Mouse (Mus musculus) embryonic facial prominence, embryonic 12.5 days (tissue): ENCODE measurements around the gene Lrp1. TPM values are rescaled to one million over a fixed set of nuclear protein-coding genes. Genes with fewer than 3 reads are reported as not detected.

Source experiments
- ATAC-seq: fragments of 200-750 bp; cut with Nextera tagmentation; 2 replicates; pipeline ENCODE4 v1.8.0; 2017; ENCODE audit not compliant: insufficient number of reproducible peaks, insufficient read depth, low FRiP score, low TSS enrichment
- H3K27ac ChIP-seq: fragments of 300-500 bp; sonication (generic); 2 replicates; pipeline ENCODE4 v1.5.1; 2016; ENCODE audit warnings: mild to moderate bottlenecking
- H3K27me3 ChIP-seq: fragments of 300-500 bp; sonication (generic); 2 replicates; pipeline ENCODE4 v1.6.1; 2016; ENCODE audit warnings: mild to moderate bottlenecking, moderate library complexity
- H3K36me3 ChIP-seq: fragments of 300-500 bp; sonication (generic); 2 replicates; pipeline ENCODE4 v1.6.1; 2016; ENCODE audit warnings: mild to moderate bottlenecking
- H3K4me1 ChIP-seq: fragments of 300-500 bp; sonication (generic); 2 replicates; pipeline ENCODE4 v1.6.1; 2016
- H3K4me2 ChIP-seq: fragments of 300-500 bp; sonication (generic); replicated peaks from 2 replicates; pipeline ENCODE4 v1.6.1; 2016; ENCODE audit warnings: mild to moderate bottlenecking, moderate library complexity
- H3K4me3 ChIP-seq: fragments of 300-500 bp; sonication (generic); 2 replicates; pipeline ENCODE4 v1.5.1; 2016; ENCODE audit warnings: mild to moderate bottlenecking
- H3K9ac ChIP-seq: fragments of 300-500 bp; sonication (generic); 2 replicates; pipeline ENCODE4 v1.6.1; 2016; ENCODE audit warnings: mild to moderate bottlenecking, moderate library complexity
- H3K9me3 ChIP-seq: fragments of 300-500 bp; sonication (generic); 2 replicates; pipeline ENCODE4 v1.6.1; 2016; ENCODE audit warnings: mild to moderate bottlenecking, moderate library complexity
- WGBS: fragments of 180-500 bp; shearing (Covaris S2); methylation state at CpG from one replicate; pipeline ENCODE4 v1.1.7; 2016; 5-methylcytosine and 5-hydroxymethylcytosine counted together
- polyA plus RNA-seq: library from polyadenylated mRNA; unstranded; fragments of >200 nt; fragmentation: Nextera tagmentation; extraction: Ambion mirVana; gene quantifications from 2 replicates; pipeline ENCODE4 v1.2.1, GENCODE M21; 2016

Lrp1 gene
- polyA plus RNA-seq, 1 experiment from 2014 or later = 115 TPM

- Histone ChIP-seq H3K4me3 (no peak overlapping the region), H3K4me2 (no peak overlapping the region), H3K27ac (no peak overlapping the region), H3K9me3 (no peaks in the 10 kb centered on the region), H3K27me3 (no peaks in the 10 kb centered on the region), H3K9ac (no peak overlapping the region), H3K4me1 (peaks cover 8% of the 10 kb centered on the region; the same call in 1 of the 2 replicates), H3K36me3 (peaks cover 80% of the 10 kb centered on the region)
- WGBS = 92% methylated on average over 28 of the region's 28 CpGs
- no peak for ATAC-seq
Measured at GRCm38 (mm10) chr10:127566553-127567326, 54.2 kb downstream of the Lrp1 start.

GRCm38 (mm10) chr10:127564301-127564700 is 56.6 kb downstream of the Lrp1 start:
- Histone ChIP-seq H3K27ac (0 out of 2 replicates have a peak overlapping the region, but pooled peaks have one; percentile 4), H3K27me3 (no peaks in the 10 kb centered on the region), H3K9ac (no peak overlapping the region), H3K9me3 (no peaks in the 10 kb centered on the region), H3K4me3 (no peak overlapping the region), H3K36me3 (peaks cover 88% of the 10 kb centered on the region), H3K4me2 (no peak overlapping the region), H3K4me1 (peaks cover 8% of the 10 kb centered on the region; the same call in 1 of the 2 replicates)
- 51% methylated on average over 13 of the region's 13 CpGs for WGBS
- ATAC-seq = no peak

GRCm38 (mm10) chr10:127563840-127564239 is 57.1 kb downstream of the Lrp1 start:
- 57% methylated on average over 8 of the region's 8 CpGs for WGBS
- no peak for ATAC-seq
- Histone ChIP-seq H3K27ac (peak overlapping the region; percentile 4; the same call in 1 of the 2 replicates), H3K4me3 (no peak overlapping the region), H3K36me3 (peaks cover 88% of the 10 kb centered on the region), H3K4me1 (peaks cover 8% of the 10 kb centered on the region; the same call in 1 of the 2 replicates), H3K9me3 (no peaks in the 10 kb centered on the region), H3K27me3 (no peaks in the 10 kb centered on the region), H3K4me2 (no peak overlapping the region), H3K9ac (no peak overlapping the region)

- H3K9ac ChIP-seq = no peak overlapping the region
- H3K9me3 ChIP-seq = no peaks in the 10 kb centered on the region
- no peak overlapping the region for H3K27ac ChIP-seq
- no peak overlapping the region for H3K4me3 ChIP-seq
- H3K4me1 ChIP-seq = peaks cover 8% of the 10 kb centered on the region; the same call in 1 of the 2 replicates
- ATAC-seq = no peak
- peaks cover 92% of the 10 kb centered on the region for H3K36me3 ChIP-seq
- H3K27me3 ChIP-seq = no peaks in the 10 kb centered on the region
- H3K4me2 ChIP-seq = no peak overlapping the region
Measured at GRCm38 (mm10) chr10:127561145-127561544, 59.8 kb downstream of the Lrp1 start.

GRCm38 (mm10) chr10:127557397-127557796 is 63.6 kb downstream of the Lrp1 start:
- no peaks in the 10 kb centered on the region for H3K9me3 ChIP-seq
- no peak for ATAC-seq
- 91% methylated on average over 13 of the region's 13 CpGs for WGBS
- H3K4me2 ChIP-seq = no peak overlapping the region
- peaks cover 100% of the 10 kb centered on the region for H3K36me3 ChIP-seq
- H3K27ac ChIP-seq = no peak overlapping the region
- no peak overlapping the region for H3K4me3 ChIP-seq
- no peaks in the 10 kb centered on the region for H3K4me1 ChIP-seq
- no peak overlapping the region for H3K9ac ChIP-seq
- H3K27me3 ChIP-seq = no peaks in the 10 kb centered on the region

- WGBS = 75% methylated on average over 18 of the region's 18 CpGs
- H3K9me3 ChIP-seq = no peaks in the 10 kb centered on the region
- H3K27me3 ChIP-seq = no peaks in the 10 kb centered on the region
- H3K9ac ChIP-seq = no peak overlapping the region
- ATAC-seq = no peak
- no peak overlapping the region for H3K27ac ChIP-seq
- H3K4me2 ChIP-seq = no peak overlapping the region
- no peaks in the 10 kb centered on the region for H3K4me1 ChIP-seq
- peaks cover 100% of the 10 kb centered on the region for H3K36me3 ChIP-seq
- H3K4me3 ChIP-seq = no peak overlapping the region
Measured at GRCm38 (mm10) chr10:127555703-127556102, 65.2 kb downstream of the Lrp1 start.

GRCm38 (mm10) chr10:127549892-127550291 is 71.1 kb downstream of the Lrp1 start:
- no peak for ATAC-seq
- no peaks in the 10 kb centered on the region for H3K4me1 ChIP-seq
- H3K4me3 ChIP-seq = no peak overlapping the region
- no peak overlapping the region for H3K27ac ChIP-seq
- no peak overlapping the region for H3K9ac ChIP-seq
- no peaks in the 10 kb centered on the region for H3K9me3 ChIP-seq
- 90% methylated on average over 17 of the region's 17 CpGs for WGBS
- H3K4me2 ChIP-seq = no peak overlapping the region
- H3K36me3 ChIP-seq = peaks cover 100% of the 10 kb centered on the region
- H3K27me3 ChIP-seq = no peaks in the 10 kb centered on the region

GRCm38 (mm10) chr10:127548236-127548635 is 72.7 kb downstream of the Lrp1 start:
- H3K27me3 ChIP-seq = no peaks in the 10 kb centered on the region
- no peak overlapping the region for H3K9ac ChIP-seq
- H3K27ac ChIP-seq = no peak overlapping the region
- H3K4me2 ChIP-seq = no peak overlapping the region
- no peaks in the 10 kb centered on the region for H3K4me1 ChIP-seq
- no peak for ATAC-seq
- H3K4me3 ChIP-seq = no peak overlapping the region
- 94% methylated on average over 15 of the region's 15 CpGs for WGBS
- H3K9me3 ChIP-seq = no peaks in the 10 kb centered on the region
- H3K36me3 ChIP-seq = peaks cover 98% of the 10 kb centered on the region

- Histone ChIP-seq H3K27me3 (no peaks in the 10 kb centered on the region), H3K4me1 (no peaks in the 10 kb centered on the region), H3K4me3 (no peak overlapping the region), H3K9me3 (no peaks in the 10 kb centered on the region), H3K9ac (no peak overlapping the region), H3K36me3 (peaks cover 98% of the 10 kb centered on the region), H3K27ac (no peak overlapping the region), H3K4me2 (no peak overlapping the region)
- 93% methylated on average over 7 of the region's 7 CpGs for WGBS
- ATAC-seq = no peak
Measured at GRCm38 (mm10) chr10:127546505-127546904, 74.4 kb downstream of the Lrp1 start.

GRCm38 (mm10) chr10:127544375-127544774 is 76.6 kb downstream of the Lrp1 start:
- Histone ChIP-seq H3K4me2 (no peak overlapping the region), H3K9ac (no peak overlapping the region), H3K27me3 (no peaks in the 10 kb centered on the region), H3K4me3 (no peak overlapping the region), H3K9me3 (no peaks in the 10 kb centered on the region), H3K36me3 (peaks cover 97% of the 10 kb centered on the region), H3K27ac (no peak overlapping the region), H3K4me1 (no peaks in the 10 kb centered on the region)
- no peak for ATAC-seq
- 93% methylated on average over 20 of the region's 20 CpGs for WGBS

- ATAC-seq = no peak
- peaks cover 95% of the 10 kb centered on the region for H3K36me3 ChIP-seq
- 72% methylated on average over 3 of the region's 3 CpGs for WGBS
- H3K4me3 ChIP-seq = no peak overlapping the region
- no peaks in the 10 kb centered on the region for H3K9me3 ChIP-seq
- no peaks in the 10 kb centered on the region for H3K4me1 ChIP-seq
- H3K27me3 ChIP-seq = no peaks in the 10 kb centered on the region
- no peak overlapping the region for H3K4me2 ChIP-seq
- no peak overlapping the region for H3K9ac ChIP-seq
- H3K27ac ChIP-seq = no peak overlapping the region
Measured at GRCm38 (mm10) chr10:127543916-127544315, 77.0 kb downstream of the Lrp1 start.

- no peaks in the 10 kb centered on the region for H3K27me3 ChIP-seq
- ATAC-seq = no peak
- no peaks in the 10 kb centered on the region for H3K9me3 ChIP-seq
- H3K27ac ChIP-seq = no peak overlapping the region
- WGBS = 60% methylated on average over 6 of the region's 6 CpGs
- H3K4me1 ChIP-seq = no peaks in the 10 kb centered on the region
- H3K9ac ChIP-seq = no peak overlapping the region
- peaks cover 90% of the 10 kb centered on the region for H3K36me3 ChIP-seq
- H3K4me3 ChIP-seq = no peak overlapping the region
- no peak overlapping the region for H3K4me2 ChIP-seq
Measured at GRCm38 (mm10) chr10:127542720-127543119, 78.2 kb downstream of the Lrp1 start.
